Mouse (Mus musculus) adrenal gland, postnatal 36 days (tissue): ENCODE results near the gene Prrxl1. TPM values are rescaled to one million over a fixed set of nuclear protein-coding genes. Genes with fewer than 3 reads are reported as not detected.

Source experiments
- DNase-seq, 2 experiments: peaks; one replicate each; pipeline ENCODE4 v3.0.0; 2021; ENCODE audit warnings: mixed read lengths in 1 of 2
- total RNA-seq, 2 experiments: library from RNA; stranded (reverse); gene quantifications; 2 replicates each; pipeline ENCODE4 v1.2.3; 2021

Gene Prrxl1
- total RNA-seq, 2 experiments from 2014 or later, result 0.73 to 0.76 TPM

GRCm38 (mm10) chr14:32627271-32627670 lies 28.1 kb downstream of the Prrxl1 start:
- no peak for DNase-seq

- DNase-seq, result peak in 1 of 2 experiments; percentile 17
Observed at GRCm38 (mm10) chr14:32628584-32628983, 29.4 kb downstream of the Prrxl1 start.

- DNase-seq, result peak; percentile 41 to 42
Observed at GRCm38 (mm10) chr14:32632908-32633600, 33.8 kb downstream of the Prrxl1 start.

GRCm38 (mm10) chr14:32634015-32634682 lies 34.9 kb downstream of the Prrxl1 start:
- peak; percentile 25 to 33 for DNase-seq

- no peak for DNase-seq
Observed at GRCm38 (mm10) chr14:32638485-32638884, 39.3 kb downstream of the Prrxl1 start.

- no peak for DNase-seq
Observed at GRCm38 (mm10) chr14:32659781-32660180, 60.6 kb downstream of the Prrxl1 start.

GRCm38 (mm10) chr14:32663099-32663498 lies 63.9 kb downstream of the Prrxl1 start:
- no peak for DNase-seq

GRCm38 (mm10) chr14:32673178-32673577 lies 74.0 kb downstream of the Prrxl1 start:
- no peak for DNase-seq

- no peak for DNase-seq
Observed at GRCm38 (mm10) chr14:32678565-32678964, 79.4 kb downstream of the Prrxl1 start.

GRCm38 (mm10) chr14:32681603-32682002 lies 82.4 kb downstream of the Prrxl1 start:
- no peak for DNase-seq

- no peak for DNase-seq
Observed at GRCm38 (mm10) chr14:32682536-32682935, 83.3 kb downstream of the Prrxl1 start.

- DNase-seq, result peak; percentile 34 to 63
Observed at GRCm38 (mm10) chr14:32683251-32683838, 84.1 kb downstream of the Prrxl1 start.

GRCm38 (mm10) chr14:32683982-32684734 lies 85.0 kb downstream of the Prrxl1 start:
- no peak for DNase-seq

GRCm38 (mm10) chr14:32684735-32685105 lies 85.5 kb downstream of the Prrxl1 start:
- no peak for DNase-seq

- DNase-seq, result no peak
Observed at GRCm38 (mm10) chr14:32685124-32685826, 86.1 kb downstream of the Prrxl1 start, which contains the start of gene 3425401B19Rik. 3425401B19Rik (minus strand) TSS chr14:32685293.

GRCm38 (mm10) chr14:32695906-32696305 lies 96.7 kb downstream of the Prrxl1 start:
- DNase-seq, result no peak

GRCm38 (mm10) chr14:32696344-32696743 lies 97.1 kb downstream of the Prrxl1 start:
- DNase-seq, result no peak

- DNase-seq, result peak; percentile 28 to 65
Observed at GRCm38 (mm10) chr14:32697774-32698173, 98.6 kb downstream of the Prrxl1 start.

GRCm38 (mm10) chr14:32698556-32698955 lies 99.3 kb downstream of the Prrxl1 start:
- DNase-seq, result no peak
